Mouse (Mus musculus): ENCODE results near the gene Fbxo3.

GRCm38 (mm10) chr2:104082474-104082873 is 55.0 kb downstream of the Fbxo3 start:
- TF ChIP-seq CTCF (IDR thresholded peaks at IDR 0.05; ENCODE audit: low read depth, low read length), result no peak
- TF ChIP-seq POLR2A (IDR thresholded peaks at IDR 0.05; ENCODE audit: insufficient read depth, low read length), result no peak
- no peak for TF ChIP-seq EP300 (IDR thresholded peaks at IDR 0.05; ENCODE audit: insufficient read depth, low read depth, low read length)

All from ES-Bruce4 (cell line).